Mouse (Mus musculus): ENCODE measurements around the gene Thoc7.
A peak's percentile ranks its signal among the peaks of the same experiment; 100 is the strongest.
"Not testable (repeated sequence)": the region's sequence is repeated elsewhere in the genome, so short reads cannot be mapped to it uniquely, and the experiment has no call there.

Thoc7 gene

GRCm38 (mm10) chr14:13961401-13962112 is at the start of gene Thoc7, which contains the start of gene Atxn7:
TSS of gene Thoc7 (minus strand) at chr14:13961852.
TSS of gene Atxn7 (plus strand) at chr14:13961440.
- DNase-seq (ENCODE audit: low spot score) = peak; percentile 36

GRCm38 (mm10) chr14:14009712-14010111 is 48.1 kb upstream of the Thoc7 start:
- DNase-seq (ENCODE audit: low spot score) = no peak

GRCm38 (mm10) chr14:14002771-14003170 is 41.1 kb upstream of the Thoc7 start:
- no peak for DNase-seq (ENCODE audit: low spot score)

GRCm38 (mm10) chr14:13995206-13996097 is 33.8 kb upstream of the Thoc7 start:
- DNase-seq (ENCODE audit: low spot score) = no peak

- DNase-seq (ENCODE audit: low spot score) = no peak
Observed at GRCm38 (mm10) chr14:13990741-13991140, 29.1 kb upstream of the Thoc7 start.

- no peak for DNase-seq (ENCODE audit: low spot score)
Observed at GRCm38 (mm10) chr14:13988397-13988796, 26.7 kb upstream of the Thoc7 start.

- no peak for DNase-seq (ENCODE audit: low spot score)
Observed at GRCm38 (mm10) chr14:13982174-13982573, 20.5 kb upstream of the Thoc7 start.

GRCm38 (mm10) chr14:13981286-13981685 is 19.6 kb upstream of the Thoc7 start:
- no peak for DNase-seq (ENCODE audit: low spot score)

GRCm38 (mm10) chr14:13977498-13977897 is 15.8 kb upstream of the Thoc7 start:
- no peak for DNase-seq (ENCODE audit: low spot score)

GRCm38 (mm10) chr14:13971644-13972234 is 10.1 kb upstream of the Thoc7 start:
- DNase-seq (ENCODE audit: low spot score) = no peak

GRCm38 (mm10) chr14:13970513-13970912 is 8.9 kb upstream of the Thoc7 start:
- DNase-seq (ENCODE audit: low spot score) = no peak

GRCm38 (mm10) chr14:13968476-13968875 is 6.8 kb upstream of the Thoc7 start:
- DNase-seq (ENCODE audit: low spot score) = no peak

- no peak for DNase-seq (ENCODE audit: low spot score)
Observed at GRCm38 (mm10) chr14:13967607-13968006, 6.0 kb upstream of the Thoc7 start.

GRCm38 (mm10) chr14:13963527-13963926 is 1.9 kb upstream of the Thoc7 start:
- DNase-seq (ENCODE audit: low spot score) = no peak

- no peak for DNase-seq (ENCODE audit: low spot score)
Observed at GRCm38 (mm10) chr14:13962476-13962875, 824 bp upstream of the Thoc7 start.

- DNase-seq (ENCODE audit: low spot score) = peak; percentile 59
Observed at GRCm38 (mm10) chr14:13960482-13961325, 948 bp downstream of the Thoc7 start.

GRCm38 (mm10) chr14:13960079-13960478 is 1.6 kb downstream of the Thoc7 start:
- peak; percentile 50 for DNase-seq (ENCODE audit: low spot score)

GRCm38 (mm10) chr14:13952151-13952550 is 9.5 kb downstream of the Thoc7 start:
- not testable (repeated sequence) for DNase-seq (ENCODE audit: low spot score)

GRCm38 (mm10) chr14:13950401-13950800 is 11.3 kb downstream of the Thoc7 start:
- peak; percentile 46 for DNase-seq (ENCODE audit: low spot score)

- DNase-seq (ENCODE audit: low spot score) = no peak
Observed at GRCm38 (mm10) chr14:13948345-13948744, 13.3 kb downstream of the Thoc7 start.

- DNase-seq (ENCODE audit: low spot score) = no peak
Observed at GRCm38 (mm10) chr14:13944686-13945085, 17.0 kb downstream of the Thoc7 start.

- DNase-seq (ENCODE audit: low spot score) = no peak
Observed at GRCm38 (mm10) chr14:13934052-13934371, 27.6 kb downstream of the Thoc7 start.

Measured in T-cell, adult 2 months (primary cell).